ENCODE assay signal across 8 mouse cellular contexts in genomic region chr11:70230239-70230727, GRCm38 (mm10). TPM values are rescaled to one million over a fixed set of nuclear protein-coding genes. Genes with fewer than 3 reads are reported as not detected.
DNase-seq lines count a peak whose midpoint lies in the region; ATAC-seq lines count a peak whose summit lies in the region.

No protein-coding gene starts in this region.

- no peak overlapping the region for H3K27ac ChIP-seq in forebrain, embryonic 13.5 days

- peaks cover 58% of the 10 kb centered on the region for H3K27me3 ChIP-seq in forebrain, embryonic 13.5 days

- H3K4me2 ChIP-seq in forebrain, embryonic 13.5 days, result peak overlapping the region; percentile 54

- H3K36me3 ChIP-seq in forebrain, embryonic 13.5 days (ENCODE audit: poor library complexity, severe bottlenecking), result peaks cover 12% of the 10 kb centered on the region

- WGBS in forebrain, embryonic 13.5 days, result 2% methylated on average over 32 of the region's 32 CpGs

- intact Hi-C loops in heart, postnatal 25 days (cut with DNase I), result no loop called here

- peaks cover 52% of the 10 kb centered on the region for H3K4me1 ChIP-seq in forebrain, embryonic 13.5 days

- peak; percentile 31; the same call in 1 of the 2 replicates for ATAC-seq in forebrain, embryonic 13.5 days

- H3K4me3 ChIP-seq in forebrain, embryonic 13.5 days, result peak overlapping the region; percentile 13

- H3K9me3 ChIP-seq in forebrain, embryonic 13.5 days (replicated peaks), result no peaks in the 10 kb centered on the region

- peak; percentile 39 for DNase-seq in MEL-GATA-1-ER (ENCODE audit: extremely low read depth, low read depth)
- DNase-seq in c-Kit-positive CD71-positive TER-119-positive erythroid progenitor cells, embryonic 14.5 days (ENCODE audit: low spot score), result peak; percentile 83
- peak; percentile 79 for DNase-seq in heart, postnatal 25 days (ENCODE audit: low spot score)
- peak; percentile 90 for DNase-seq in layer of hippocampus, postnatal 10 days (ENCODE audit: low spot score in 2 of 2)
- peak; percentile 89 for DNase-seq in lung, postnatal 25 days (ENCODE audit: low spot score)
- DNase-seq in retina, adult 2 months (ENCODE audit: low read depth, low spot score), result peak; percentile 54
- peak; percentile 91 for DNase-seq in thymus, postnatal 4 days

- no peak overlapping the region for H3K9ac ChIP-seq in forebrain, embryonic 13.5 days

RNA-seq across cellular contexts. Expression of gene Bcl6b, which starts 0.7 kb away (rescaled TPM):
- 4.3 and 4.7 TPM in 2 replicates for polyA plus RNA-seq in forebrain, embryonic 13.5 days (2015; fragmentation: Nextera tagmentation; extraction: Ambion mirVana)
- total RNA-seq in heart, postnatal 25 days (2021), result 10 to 100 TPM; 20.0 to 22.3 TPM
- 1 to 10 TPM; 4.3 to 7.4 TPM for total RNA-seq in layer of hippocampus, postnatal 10 days (2021)

RNA-seq across cellular contexts. Expression of gene 0610010K14Rik, which starts 7.4 kb away (rescaled TPM):
- 226 and 229 TPM in 2 replicates for polyA plus RNA-seq in forebrain, embryonic 13.5 days (2015; fragmentation: Nextera tagmentation; extraction: Ambion mirVana)
- 10 to 100 TPM; 31.4 to 36.7 TPM for total RNA-seq in heart, postnatal 25 days (2021)
- total RNA-seq in layer of hippocampus, postnatal 10 days (2021), result 10 to 100 TPM; 44.8 to 55.3 TPM

RNA-seq across cellular contexts. Expression of gene Gm21988, which starts 9.3 kb away (rescaled TPM):
- polyA plus RNA-seq in forebrain, embryonic 13.5 days (2015; fragmentation: Nextera tagmentation; extraction: Ambion mirVana), result 10.7 and 12.1 TPM in 2 replicates
- total RNA-seq in heart, postnatal 25 days (2021), result 1 to 10 TPM; 2.1 to 2.3 TPM
- total RNA-seq in layer of hippocampus, postnatal 10 days (2021), result 1 to 10 TPM; 6.6 to 8.7 TPM

RNA-seq across cellular contexts. Expression of gene Rnasek, which starts 9.4 kb away (rescaled TPM):
- polyA plus RNA-seq in forebrain, embryonic 13.5 days (2015; fragmentation: Nextera tagmentation; extraction: Ambion mirVana), result 227 and 236 TPM in 2 replicates
- total RNA-seq in heart, postnatal 25 days (2021), result 100 to 1,000 TPM in 1 of 2 experiments, 10 to 100 TPM in 1; 87.9 to 103 TPM
- 100 to 1,000 TPM; 306 to 350 TPM for total RNA-seq in layer of hippocampus, postnatal 10 days (2021)

RNA-seq across cellular contexts. Expression of gene Slc16a13, which starts 9.4 kb away (rescaled TPM):
- polyA plus RNA-seq in forebrain, embryonic 13.5 days (2015; fragmentation: Nextera tagmentation; extraction: Ambion mirVana), result 13.4 and 14.8 TPM in 2 replicates
- 1 to 10 TPM; 4.2 to 4.8 TPM for total RNA-seq in heart, postnatal 25 days (2021)
- 10 to 100 TPM in 1 of 2 experiments, 1 to 10 TPM in 1; 9.2 to 12.1 TPM for total RNA-seq in layer of hippocampus, postnatal 10 days (2021)

Comparison
In these comparisons a context has a peak if more than half of its experiments do, and no peak if none do; other contexts are left out.
1. DNase-seq: peak in every context shown above with its lines; median percentile 91 in thymus, postnatal 4 days; 90 in layer of hippocampus, postnatal 10 days; 89 in lung, postnatal 25 days; 83 in c-Kit-positive CD71-positive TER-119-positive erythroid progenitor cells, embryonic 14.5 days; 79 in heart, postnatal 25 days; 54 in retina, adult 2 months; 39 in MEL-GATA-1-ER.